Mouse (Mus musculus) 3134 (cell line): Measurements from ENCODE around the gene Flad1.

ENCODE experiments used
- DNase-seq: peaks from one replicate; pipeline ENCODE4 v3.0.0-alpha.2; 2011; ENCODE audit warnings: low spot score; ENCODE audit not compliant: insufficient read length; ENCODE audit errors: extremely low read depth

Flad1 gene

DNA sequence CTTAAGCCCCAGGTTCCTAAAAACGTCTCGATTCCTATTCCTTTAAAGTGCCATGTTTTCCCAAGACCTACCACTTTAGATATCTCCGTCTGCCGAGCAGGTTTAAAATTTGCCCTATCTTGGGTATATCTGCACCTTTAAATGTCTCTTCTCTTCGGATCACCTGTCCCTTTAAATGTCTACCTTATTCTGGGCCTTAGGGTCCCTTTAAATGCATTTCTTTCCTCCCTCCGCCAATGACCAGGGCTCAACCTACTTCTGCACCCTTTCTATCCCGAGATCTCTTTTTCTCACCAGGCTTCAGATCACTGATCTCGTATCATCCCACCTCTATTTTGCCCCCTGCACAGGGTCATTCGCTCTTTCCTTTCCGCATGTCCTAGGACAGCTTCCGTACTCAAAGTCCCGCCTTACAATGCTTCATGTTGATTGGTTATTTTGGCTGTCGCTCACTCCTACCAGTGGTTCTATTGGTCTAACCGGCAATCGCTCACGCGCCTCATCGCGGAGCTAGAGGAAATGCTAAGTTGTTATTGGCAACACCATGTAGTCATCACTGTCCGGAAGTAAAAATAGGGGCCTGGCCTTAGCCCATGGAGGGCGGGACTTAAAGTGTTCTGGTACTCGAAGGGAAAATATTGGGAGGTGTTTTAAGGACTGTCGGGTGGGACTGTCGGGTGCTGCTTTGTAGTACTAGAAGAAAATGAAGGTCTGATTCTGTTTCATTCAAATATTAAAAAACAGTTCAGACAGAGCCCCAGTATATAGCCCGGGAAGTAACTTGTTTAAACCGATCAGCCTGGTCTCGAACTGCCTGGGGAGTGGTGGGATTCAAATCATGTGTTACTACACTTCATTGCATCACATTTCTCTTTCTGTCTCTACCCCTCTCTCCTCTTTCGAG is at the start of gene Flad1:
Gene Flad1 (minus strand): TSS at position 381 of the 904 bp plus-strand sequence.
- peak; percentile 89 for DNase-seq

DNA sequence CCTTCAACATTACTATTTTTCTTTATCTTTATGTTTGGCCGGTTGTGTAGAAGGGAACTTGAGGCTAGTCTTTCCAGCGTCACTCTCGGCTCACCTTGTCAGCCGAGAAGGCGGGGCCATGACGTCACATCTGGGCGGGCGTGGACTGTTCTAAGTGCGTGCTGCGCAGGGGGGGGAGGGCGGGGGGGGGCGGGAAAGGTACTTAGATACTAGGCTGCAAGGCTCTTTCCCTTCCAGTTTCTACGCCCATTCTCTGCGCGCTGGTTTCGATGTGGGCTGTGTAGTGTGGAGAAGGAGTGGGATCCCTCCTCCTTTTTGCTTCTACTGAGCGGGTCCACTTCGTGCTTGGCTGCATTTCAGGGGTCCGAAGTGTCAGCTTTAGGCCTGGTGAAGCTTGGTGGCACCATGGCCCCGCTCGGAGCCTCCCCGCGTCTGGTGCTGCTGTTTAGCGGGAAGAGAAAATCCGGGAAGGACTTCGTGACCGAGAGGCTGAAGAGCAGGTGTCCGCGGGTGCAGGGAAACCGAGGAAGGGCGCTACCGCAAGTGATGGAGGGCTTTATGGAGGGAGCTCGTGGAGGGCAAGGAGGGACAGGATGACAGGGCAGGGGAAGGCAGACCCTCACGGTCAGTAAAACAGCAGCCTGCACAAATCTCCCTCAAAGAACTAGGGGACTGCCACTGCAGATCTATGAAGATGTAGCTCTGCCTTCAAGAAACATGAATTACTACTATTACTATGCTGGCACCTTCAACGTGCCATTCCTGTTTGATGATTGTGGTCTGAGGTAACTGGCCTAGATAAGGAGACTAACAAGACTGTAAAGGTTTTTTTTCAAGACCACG is 47.5 kb upstream of the Flad1 start:
- peak; percentile 86 for DNase-seq

DNA sequence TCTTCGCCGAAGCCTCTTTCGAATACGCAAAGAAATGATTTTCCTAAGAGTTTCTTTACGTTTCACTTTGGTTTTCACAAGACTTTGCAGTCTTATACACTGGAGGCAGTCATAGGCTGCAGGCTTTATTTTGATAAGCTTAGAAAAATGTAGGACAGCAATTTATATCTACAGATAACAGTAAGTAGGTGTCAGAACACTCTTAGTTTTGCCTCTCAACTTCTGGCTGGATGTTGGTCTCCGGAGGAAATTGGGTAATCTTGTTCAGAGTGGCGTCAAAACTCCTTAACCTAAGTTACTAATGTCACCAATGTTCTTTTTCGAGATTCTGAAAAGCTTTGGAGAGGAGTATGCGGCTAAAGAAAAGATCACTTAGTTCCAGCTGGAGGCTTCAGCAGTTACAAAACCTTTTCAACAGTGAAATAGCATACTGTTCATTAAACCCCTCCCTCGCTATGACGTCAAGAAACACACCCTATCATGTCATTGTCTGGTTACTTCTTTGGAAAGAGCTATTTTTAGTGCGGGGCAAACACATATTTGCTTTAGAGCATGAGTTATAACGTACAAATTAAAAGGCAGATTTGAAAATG is 46.8 kb upstream of the Flad1 start:
- DNase-seq: no peak

DNA sequence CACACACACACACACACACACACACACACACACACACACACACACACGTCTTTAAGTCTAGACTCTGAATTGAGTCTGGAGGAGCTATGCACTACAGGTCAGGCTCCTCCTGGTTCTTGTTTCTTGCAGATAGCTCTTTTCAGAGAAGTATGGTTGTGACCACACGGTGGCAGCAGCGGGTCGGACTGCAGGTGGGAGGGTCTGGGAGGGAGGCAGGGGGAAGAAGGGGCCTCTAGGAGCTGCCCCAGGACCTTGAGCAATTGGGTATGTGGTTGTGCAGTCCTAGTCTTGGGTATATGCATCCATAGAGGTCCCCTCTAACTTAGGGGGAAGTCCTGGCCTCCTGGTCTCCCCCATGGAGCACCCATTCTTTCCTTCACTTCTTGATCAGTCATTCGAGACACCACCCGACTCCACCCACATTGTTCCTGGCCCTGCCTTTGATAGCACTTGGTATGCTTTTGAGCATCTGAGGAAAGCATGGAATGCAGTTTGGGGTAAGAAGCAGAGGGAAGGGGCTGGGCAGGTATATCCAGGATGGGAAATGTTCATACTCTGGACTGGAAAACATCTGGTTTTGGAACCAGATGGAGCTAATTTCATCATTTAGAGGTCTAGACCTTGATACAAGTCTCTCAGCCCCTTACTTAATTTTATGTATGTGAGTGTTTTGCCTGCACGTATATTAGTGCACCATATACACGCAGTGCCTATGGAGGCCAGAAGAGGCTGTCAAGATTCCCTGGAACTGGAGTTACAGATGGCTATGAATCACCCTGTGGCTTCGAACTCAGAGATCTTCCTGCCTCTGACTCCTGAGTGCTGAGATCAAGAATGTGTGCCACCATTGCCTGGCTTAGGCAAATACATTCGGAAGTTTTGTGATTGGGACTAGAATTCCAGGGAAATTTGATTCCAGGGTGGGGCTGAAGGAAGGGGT is 45.3 kb upstream of the Flad1 start:
- DNase-seq: peak; percentile 79

DNA sequence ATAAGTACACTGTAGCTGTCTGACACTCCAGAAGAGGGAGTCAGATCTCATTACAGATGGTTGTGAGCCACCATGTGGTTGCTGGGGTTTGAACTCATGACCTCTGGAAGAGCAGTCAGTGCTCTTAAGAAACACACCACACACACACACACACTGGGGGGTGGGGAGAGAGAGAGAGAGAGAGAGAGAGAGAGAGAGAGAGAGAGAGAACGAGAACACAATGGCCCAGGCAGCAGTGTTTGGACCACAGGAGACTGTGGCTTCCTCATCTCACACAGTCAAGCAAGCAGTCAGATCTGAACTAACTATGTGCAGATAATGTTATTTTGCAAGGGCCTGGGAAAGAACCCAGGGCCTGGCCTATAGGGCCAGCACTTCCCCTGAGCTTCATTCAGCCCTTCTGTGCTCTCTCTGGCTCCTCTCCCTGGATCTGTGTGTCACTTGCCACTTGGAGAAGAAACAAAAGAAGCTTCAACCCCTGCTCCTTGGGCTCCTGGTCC is 44.2 kb upstream of the Flad1 start:
- no peak for DNase-seq

DNA sequence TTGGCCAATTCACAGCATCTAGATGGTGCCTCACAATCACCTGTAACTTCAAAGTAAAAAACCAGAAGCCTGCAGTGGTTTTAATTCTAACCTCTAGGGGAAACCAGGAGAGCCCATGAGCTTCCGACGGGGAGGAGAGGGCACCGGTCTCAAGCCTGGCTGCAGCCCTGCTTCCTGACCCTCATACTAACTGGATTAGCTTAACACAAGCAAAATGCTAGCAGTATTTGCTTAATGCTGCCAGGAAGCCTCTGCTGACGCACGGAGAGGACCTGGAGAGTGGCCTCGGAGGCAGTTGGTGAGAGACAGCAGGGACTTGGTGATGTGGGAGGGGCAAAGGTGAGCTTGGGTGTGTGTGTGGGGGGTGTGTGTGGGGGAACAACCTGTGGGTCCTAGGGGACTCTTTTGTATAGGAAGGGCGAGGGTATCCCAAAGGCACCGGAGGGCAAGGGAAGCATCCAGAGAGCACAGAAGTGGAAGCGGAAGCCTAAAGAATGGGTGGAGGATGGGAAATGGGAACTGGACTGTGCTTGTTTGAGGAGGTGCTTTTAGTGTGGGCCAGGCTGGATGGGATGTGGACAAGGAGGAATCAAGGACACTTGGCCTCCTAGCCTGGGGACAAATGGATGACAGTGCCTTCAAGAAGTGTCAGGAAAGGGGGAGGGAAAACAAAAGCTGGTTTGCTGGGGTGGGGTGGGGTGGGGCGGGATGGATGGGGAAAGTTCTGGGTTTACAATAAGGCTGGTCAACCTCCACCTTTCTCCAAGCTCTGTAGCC is 42.9 kb upstream of the Flad1 start, which contains the start of gene Pmvk:
Gene Pmvk (plus strand): TSS at position 141 of the 777 bp plus-strand sequence.
- no peak for DNase-seq

DNA sequence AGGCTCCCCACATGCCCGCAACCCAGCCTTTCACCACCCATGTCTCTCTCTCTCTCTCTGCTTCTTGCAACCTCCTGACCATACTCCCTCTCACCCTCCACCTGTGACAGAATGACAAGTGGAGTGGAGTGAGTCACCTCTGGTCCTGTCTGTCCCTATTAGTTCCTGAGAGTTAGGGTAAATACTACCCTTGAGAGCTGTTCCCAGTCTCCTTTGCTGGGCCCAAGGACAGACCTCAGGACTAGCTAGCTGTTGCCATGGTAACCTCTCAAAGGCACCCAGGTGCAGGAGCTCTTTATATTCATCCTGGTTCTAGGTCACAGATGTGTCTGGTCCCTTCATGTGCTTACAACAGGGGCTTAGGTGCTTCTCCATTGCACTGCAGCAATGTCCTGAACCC is 40.2 kb upstream of the Flad1 start:
- DNase-seq: no peak

DNA sequence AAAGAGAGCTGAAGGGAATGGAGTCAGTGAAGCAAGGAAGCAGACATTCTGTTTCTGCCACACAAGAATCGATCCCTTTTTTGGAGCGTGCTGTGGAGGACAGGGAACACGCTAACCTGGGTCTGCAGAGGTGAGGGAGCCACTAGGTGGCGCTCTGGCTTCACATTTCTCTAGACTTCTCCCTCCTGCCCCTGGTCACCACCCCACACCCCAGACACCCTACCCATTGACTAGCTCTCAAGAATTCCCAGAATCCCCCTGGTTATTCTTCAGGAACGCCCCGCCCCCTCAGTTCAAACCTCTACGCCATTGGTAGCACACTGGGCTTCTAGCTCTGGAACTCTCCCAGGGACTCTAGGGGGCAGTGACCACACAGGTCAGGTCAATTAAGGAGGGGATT is 37.9 kb upstream of the Flad1 start:
- peak; percentile 59 for DNase-seq

DNA sequence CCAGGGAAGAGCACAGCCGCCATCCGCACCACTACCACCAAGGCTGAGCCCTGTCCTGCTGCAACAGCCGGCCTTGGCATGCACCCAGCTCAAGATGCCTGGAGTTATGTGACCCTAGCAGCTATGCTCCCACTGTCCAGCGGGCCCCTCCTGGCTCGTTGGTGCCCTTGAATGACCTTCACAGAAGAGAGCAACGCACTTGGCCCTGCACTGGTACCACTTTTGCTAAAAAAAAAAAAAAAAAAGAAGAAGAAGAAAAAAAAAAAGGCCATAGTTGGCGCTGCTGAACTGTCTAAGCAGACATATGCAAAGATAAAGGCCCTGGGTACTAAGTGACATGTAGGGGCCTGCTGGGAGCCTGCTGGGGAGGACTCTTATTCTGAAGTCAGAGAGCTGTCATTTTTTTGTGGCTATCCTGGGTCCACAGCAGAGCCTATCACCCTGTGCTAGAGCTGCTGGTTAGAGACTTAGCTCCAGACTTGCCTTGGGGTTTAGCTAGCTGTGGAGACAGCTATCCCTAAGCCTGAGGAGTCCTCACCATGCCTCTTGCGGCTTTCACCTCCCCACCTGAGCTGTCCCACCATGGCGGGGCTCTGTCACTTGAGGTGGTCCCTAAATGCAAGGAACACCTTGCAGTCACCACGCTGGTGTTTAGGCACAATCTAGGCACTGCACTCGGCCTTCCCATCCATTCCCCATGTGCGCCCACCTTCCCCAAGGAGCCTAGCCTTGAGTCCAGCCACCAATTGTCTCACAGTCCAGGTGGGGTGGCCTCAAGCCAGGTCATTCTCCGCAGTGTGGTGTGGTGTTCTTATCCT is 37.3 kb upstream of the Flad1 start:
- DNase-seq: no peak

DNA sequence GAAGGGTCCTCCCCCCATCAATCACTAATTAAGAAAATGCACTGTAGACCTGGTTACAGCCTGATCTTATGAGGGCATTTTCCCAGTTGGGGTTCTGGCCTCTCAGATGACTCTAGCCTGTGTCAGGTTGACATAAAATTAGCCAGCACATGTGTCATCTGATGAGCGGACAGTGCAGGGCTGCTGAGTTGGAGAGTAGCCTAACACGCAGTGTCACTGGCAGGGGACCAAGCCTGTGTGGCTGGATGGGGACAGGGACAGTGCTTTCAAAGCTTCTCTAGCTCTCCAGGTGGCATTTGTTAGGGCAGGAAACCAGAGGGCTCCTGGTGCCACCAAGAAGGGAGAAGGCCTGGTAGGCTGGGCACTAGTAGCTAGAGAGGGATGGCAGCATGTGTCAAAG is 29.0 kb upstream of the Flad1 start:
- no peak for DNase-seq

DNA sequence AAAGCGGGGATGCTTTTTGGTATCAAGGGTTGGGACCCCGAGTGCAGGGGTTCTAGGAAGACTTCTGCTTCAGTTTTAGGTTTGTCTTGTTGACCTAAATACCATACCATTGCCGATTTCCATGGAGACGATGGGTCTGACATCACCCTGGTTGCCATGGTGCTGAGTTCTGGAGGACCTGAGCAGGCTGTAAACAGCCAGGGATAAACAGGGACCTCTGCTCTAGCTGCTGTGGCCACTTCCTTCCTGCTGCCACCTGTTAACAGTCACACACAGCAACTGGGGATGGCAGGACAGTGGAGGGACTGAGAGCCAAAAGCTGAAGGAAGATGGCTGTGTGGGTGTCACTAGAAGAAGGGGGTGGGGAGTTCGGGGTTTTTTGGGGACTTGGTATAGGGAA is 25.6 kb upstream of the Flad1 start:
- no peak for DNase-seq

DNA sequence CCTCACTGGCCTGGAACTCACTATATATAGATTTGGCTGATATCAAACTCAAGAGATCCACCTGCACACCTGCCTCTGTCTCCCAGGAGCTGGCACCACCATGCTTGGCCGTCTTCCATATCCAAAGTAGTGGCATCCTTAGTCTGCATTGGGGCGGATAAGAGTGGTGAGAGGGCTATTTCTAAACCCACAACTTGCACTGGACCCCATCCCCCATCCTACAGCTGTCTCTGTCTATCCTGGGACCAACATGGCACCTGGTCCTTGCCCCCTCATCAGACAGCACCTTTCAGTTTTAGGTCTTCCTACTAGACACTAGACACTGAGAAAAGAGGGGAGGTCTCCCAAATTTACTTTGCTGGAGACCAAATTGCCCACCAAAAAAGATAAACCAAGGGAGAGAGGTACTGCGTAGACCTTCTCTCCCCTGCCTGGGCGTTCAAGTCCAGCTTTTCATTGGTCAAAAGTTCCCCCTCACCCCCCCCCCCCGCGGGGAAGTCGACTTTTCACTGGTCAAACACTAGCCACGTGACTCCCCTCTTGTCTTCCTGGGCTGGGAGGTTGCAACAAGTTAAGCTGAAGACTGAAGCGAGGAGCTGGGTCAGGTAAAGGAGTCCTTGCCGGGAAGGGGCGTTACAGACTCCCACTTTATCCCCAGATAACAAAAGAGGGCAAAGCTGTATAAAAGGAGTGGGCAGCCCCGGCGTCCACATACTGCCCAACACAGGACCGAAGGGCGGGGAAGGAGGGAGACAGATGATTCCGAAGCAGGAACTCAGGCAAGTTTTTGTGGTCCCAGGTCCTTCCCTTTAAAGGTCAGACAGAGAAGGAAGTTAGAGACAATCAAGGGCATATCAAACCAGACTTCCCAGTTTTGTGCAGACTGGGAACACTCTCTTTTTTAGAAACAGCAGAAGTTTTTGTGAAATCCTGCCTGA is 24.8 kb upstream of the Flad1 start, which contains the start of gene Pbxip1:
Gene Pbxip1 (plus strand): TSS at position 531 of the 938 bp plus-strand sequence.
- peak; percentile 65 for DNase-seq

DNA sequence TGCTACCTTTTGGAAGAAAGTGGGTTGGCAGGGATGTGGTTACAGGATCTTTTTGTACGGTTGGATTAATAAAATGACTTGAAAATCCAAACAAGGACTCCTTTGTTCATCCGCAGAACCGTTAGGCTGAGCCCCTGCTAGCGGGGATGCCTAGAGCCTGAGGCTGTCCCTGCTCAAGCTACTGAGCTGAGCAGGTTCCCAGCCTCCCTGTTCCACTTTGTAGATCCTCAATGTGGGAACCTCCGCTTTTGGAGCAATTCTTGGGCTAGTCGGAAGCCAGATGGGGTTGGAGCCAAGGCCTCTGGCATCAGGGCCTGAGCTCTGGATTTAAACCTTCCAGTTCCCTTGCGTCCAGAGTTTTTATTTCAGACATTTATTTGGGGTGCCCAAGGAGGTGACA is 23.4 kb upstream of the Flad1 start:
- DNase-seq: no peak

DNA sequence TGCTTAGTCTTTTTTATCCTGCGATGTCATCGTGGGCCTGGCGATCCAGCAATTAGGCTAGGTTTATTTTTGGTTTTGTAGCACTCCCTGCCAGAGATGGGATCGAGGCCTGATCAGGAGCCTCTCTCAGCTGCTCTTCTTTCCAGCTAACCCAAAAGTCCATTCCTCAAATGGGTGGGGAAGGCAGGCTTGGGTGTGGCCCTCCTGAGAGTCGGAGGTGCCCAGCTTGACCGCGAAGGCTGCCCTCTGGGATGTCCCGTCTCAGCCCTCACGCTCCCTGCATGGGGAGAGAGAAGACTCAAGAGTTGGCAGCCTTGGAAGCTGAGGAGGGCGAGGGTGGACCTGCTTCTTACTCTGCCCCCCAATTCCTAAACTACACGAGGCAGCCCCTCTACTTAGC is 22.9 kb upstream of the Flad1 start:
- DNase-seq: no peak

DNA sequence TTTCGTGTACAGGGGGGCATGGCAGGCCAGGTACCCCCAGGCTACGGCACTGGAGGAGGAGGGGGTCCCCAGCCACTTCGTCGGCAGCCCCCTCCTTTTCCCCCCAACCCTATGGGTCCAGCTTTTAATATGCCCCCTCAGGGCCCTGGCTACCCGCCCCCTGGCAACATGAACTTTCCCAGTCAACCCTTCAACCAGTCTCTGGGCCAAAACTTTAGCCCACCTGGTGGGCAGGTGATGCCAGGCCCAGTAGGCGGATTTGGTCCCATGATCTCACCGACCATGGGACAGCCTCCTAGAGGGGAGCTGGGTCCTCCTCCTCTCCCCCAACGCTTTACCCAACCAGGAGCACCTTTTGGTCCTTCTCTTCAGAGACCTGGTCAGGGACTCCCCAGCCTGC is 20.9 kb upstream of the Flad1 start:
- no peak for DNase-seq

DNA sequence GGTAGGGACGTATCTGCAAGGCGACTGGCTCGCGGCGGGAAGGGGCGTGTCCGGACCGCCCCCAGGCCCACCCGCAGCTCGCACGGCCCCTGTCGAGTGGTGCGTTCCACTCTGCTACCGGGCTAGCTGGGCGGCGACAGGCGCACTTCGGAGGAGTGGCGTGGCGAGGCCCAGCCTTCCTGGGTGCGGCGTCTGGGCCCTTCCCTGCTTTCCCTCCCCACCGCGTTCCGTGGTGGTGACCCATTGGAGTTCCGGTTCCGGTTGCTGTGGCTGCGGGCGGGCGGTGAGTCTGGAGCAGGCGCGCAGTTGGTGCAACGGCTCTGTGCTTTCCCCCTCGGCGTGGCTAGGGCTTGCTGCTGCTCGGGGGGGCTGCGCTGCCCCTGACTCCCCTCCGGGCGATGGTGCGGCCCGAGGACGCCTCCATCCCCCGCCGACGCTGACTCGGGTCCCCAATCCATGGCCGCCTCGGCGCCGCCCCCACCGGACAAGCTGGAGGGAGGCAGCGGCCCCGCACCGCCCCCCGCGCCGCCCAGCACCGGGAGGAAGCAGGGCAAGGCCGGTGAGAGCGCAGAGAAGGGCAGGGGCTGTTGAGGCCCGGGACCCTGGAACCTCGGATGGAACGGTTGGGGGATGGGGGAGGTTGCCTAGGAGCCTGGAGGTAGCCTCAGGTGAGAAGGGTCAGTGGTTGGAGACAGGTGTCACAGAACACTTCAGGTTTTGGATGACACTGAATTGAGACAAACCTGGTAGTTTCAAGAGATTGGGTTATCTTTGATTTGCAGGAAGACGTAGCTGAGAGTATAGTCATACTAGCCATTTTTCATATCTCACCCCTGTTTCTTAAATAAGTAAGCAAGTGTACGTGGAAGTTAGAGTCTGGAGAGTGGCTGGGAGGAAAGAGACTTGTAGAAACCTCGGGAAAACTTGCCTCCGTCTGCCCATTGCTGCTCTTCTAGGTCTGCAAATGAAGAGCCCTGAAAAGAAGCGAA is 18.8 kb upstream of the Flad1 start, which contains the start of gene Pygo2:
Gene Pygo2 (plus strand): TSS at position 44 of the 989 bp plus-strand sequence.
- peak; percentile 99 for DNase-seq
